Mouse (Mus musculus): ENCODE results near the gene Slc7a7. TPM values are rescaled to one million over a fixed set of nuclear protein-coding genes. Genes with fewer than 3 reads are reported as not detected.

The Slc7a7 gene
- polyA plus RNA-seq, 1 experiment from 2014 or later = 4.3 TPM

DNA sequence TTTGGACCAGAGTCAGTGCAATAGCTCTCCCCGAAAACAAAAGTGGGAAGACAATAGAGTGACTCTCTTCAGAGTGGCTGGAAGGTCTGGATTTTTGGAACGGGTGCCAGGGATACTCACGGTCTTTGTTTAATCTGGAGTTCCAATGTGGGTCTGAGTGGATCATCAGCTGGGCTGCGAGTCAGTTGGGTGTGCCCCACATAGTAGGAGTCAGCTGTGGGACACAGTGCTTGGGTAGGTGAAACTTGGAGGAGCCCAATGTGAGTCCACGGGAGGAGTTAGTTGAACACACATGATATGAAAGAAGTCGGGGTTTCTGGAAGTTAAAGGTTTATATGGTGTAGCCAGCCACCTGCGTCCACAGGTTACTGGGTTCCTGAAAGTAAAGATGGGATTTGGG, 76.7 kb downstream of the Slc7a7 start:
- WGBS = 61% methylated on average over 7 of the region's 7 CpGs
- ATAC-seq (ENCODE audit: low FRiP score) (no peak), DNase-seq (ENCODE audit: low spot score) (no peak)
- Histone ChIP-seq H3K9ac (ENCODE audit: low read depth, low read length) (no peak overlapping the region), H3K4me1 (replicated peaks; ENCODE audit: control insufficient read depth, insufficient read depth, low read length) (no peaks in the 10 kb centered on the region), H3K4me3 (ENCODE audit: low read depth, low read length) (no peak overlapping the region), H3K9me3 (ENCODE audit: control insufficient read depth, low read length) (no peaks in the 10 kb centered on the region), H3K27ac (ENCODE audit: low read depth, low read length) (no peak overlapping the region), H3K27me3 (ENCODE audit: control insufficient read depth, insufficient read depth, low read length) (no peaks in the 10 kb centered on the region), H3K36me3 (ENCODE audit: control insufficient read depth, insufficient read depth, low read length) (no peaks in the 10 kb centered on the region), H3K4me2 (replicated peaks; ENCODE audit: low read depth, low read length) (no peak overlapping the region)

DNA sequence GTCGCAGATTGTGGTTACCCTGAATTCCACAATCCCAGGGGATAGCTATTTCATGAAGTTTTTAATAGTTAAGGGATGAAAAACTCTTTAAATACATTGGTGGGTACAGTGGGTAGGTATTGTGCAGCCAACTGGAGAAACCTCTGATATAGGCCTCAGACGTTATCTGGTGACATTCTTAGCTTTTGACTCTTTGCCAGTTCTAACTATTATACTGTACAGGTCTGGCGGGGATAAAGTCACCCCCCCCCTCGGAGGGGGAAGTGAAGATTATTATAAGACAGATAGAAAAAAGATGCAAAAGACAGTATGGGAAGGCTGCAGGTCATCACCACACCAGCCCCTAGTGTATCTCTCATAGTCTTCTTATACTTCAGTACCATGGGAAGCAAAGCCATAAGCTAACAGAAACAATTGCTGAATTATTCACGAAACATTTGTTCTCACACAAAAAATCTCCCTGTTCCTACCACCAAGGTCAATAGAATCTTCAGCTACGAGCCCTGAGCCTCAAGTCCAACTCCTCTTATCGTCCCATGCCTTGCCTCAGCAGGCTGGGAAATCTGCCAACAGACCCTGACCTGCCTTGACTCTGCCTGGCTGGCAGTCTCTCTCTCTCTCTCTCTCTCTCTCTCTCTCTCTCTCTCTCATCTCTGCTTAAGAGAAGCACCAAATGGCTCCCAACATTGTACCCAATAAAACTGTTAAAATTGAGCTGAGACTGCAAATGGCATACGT, 84.0 kb downstream of the Slc7a7 start:
- no peaks in the 10 kb centered on the region for H3K27me3 ChIP-seq (ENCODE audit: control insufficient read depth, insufficient read depth, low read length)
- WGBS = 84% methylated on average over 8 of the region's 8 CpGs
- H3K4me2 ChIP-seq (replicated peaks; ENCODE audit: low read depth, low read length) = no peak overlapping the region
- no peaks in the 10 kb centered on the region for H3K36me3 ChIP-seq (ENCODE audit: control insufficient read depth, insufficient read depth, low read length)
- no peak overlapping the region for H3K4me3 ChIP-seq (ENCODE audit: low read depth, low read length)
- H3K9me3 ChIP-seq (ENCODE audit: control insufficient read depth, low read length) = no peaks in the 10 kb centered on the region
- no peak overlapping the region for H3K27ac ChIP-seq (ENCODE audit: low read depth, low read length)
- H3K9ac ChIP-seq (ENCODE audit: low read depth, low read length) = no peak overlapping the region
- no peak for ATAC-seq (ENCODE audit: low FRiP score)
- H3K4me1 ChIP-seq (replicated peaks; ENCODE audit: control insufficient read depth, insufficient read depth, low read length) = no peaks in the 10 kb centered on the region
- DNase-seq (ENCODE audit: low spot score) = no peak

GRCm38 (mm10) chr14:54332176-54333074, 85.2 kb downstream of the Slc7a7 start:
- H3K27me3 ChIP-seq (ENCODE audit: control insufficient read depth, insufficient read depth, low read length) = no peaks in the 10 kb centered on the region
- no peaks in the 10 kb centered on the region for H3K4me1 ChIP-seq (replicated peaks; ENCODE audit: control insufficient read depth, insufficient read depth, low read length)
- H3K9ac ChIP-seq (ENCODE audit: low read depth, low read length) = no peak overlapping the region
- 58% methylated on average over 5 of the region's 5 CpGs for WGBS
- DNase-seq (ENCODE audit: low spot score) (peak; percentile 19), ATAC-seq (ENCODE audit: low FRiP score) (peak; percentile 74)
- H3K27ac ChIP-seq (ENCODE audit: low read depth, low read length) = peak overlapping the region; percentile 31; the same call in 1 of the 2 replicates
- no peak overlapping the region for H3K4me3 ChIP-seq (ENCODE audit: low read depth, low read length)
- H3K4me2 ChIP-seq (replicated peaks; ENCODE audit: low read depth, low read length) = no peak overlapping the region
- H3K9me3 ChIP-seq (ENCODE audit: control insufficient read depth, low read length) = no peaks in the 10 kb centered on the region
- no peaks in the 10 kb centered on the region for H3K36me3 ChIP-seq (ENCODE audit: control insufficient read depth, insufficient read depth, low read length)

GRCm38 (mm10) chr14:54331178-54331577, 86.4 kb downstream of the Slc7a7 start:
- H3K9ac ChIP-seq (ENCODE audit: low read depth, low read length) = no peak overlapping the region
- no peaks in the 10 kb centered on the region for H3K27me3 ChIP-seq (ENCODE audit: control insufficient read depth, insufficient read depth, low read length)
- no peaks in the 10 kb centered on the region for H3K4me1 ChIP-seq (replicated peaks; ENCODE audit: control insufficient read depth, insufficient read depth, low read length)
- no peaks in the 10 kb centered on the region for H3K9me3 ChIP-seq (ENCODE audit: control insufficient read depth, low read length)
- H3K4me2 ChIP-seq (replicated peaks; ENCODE audit: low read depth, low read length) = no peak overlapping the region
- no peaks in the 10 kb centered on the region for H3K36me3 ChIP-seq (ENCODE audit: control insufficient read depth, insufficient read depth, low read length)
- 90% methylated on average over 1 of the region's 1 CpGs for WGBS
- ATAC-seq (ENCODE audit: low FRiP score) (no peak), DNase-seq (ENCODE audit: low spot score) (no peak)
- no peak overlapping the region for H3K27ac ChIP-seq (ENCODE audit: low read depth, low read length)
- H3K4me3 ChIP-seq (ENCODE audit: low read depth, low read length) = no peak overlapping the region

DNA sequence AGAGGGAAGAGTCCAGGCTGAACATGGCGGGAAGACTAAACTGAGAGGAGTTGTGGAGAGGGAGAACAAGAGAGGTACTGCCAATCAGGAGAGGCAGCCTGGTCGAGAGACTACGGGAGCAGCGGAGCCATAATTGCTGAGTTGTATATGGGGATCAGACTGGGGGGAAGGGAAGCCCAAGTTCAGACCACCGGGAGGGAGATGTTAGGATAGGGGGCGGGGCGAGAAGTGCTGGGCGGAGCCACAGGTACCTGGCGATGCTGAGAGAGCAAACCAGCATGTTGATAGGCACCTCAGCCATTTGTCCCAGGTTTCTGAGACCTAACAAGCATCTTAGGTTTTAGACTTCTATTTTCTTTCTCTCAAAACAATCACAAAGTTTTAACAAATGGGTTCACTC, 88.4 kb downstream of the Slc7a7 start:
- DNase-seq (ENCODE audit: low spot score) (no peak), ATAC-seq (ENCODE audit: low FRiP score) (no peak)
- no peak overlapping the region for H3K4me3 ChIP-seq (ENCODE audit: low read depth, low read length)
- H3K9me3 ChIP-seq (ENCODE audit: control insufficient read depth, low read length) = no peaks in the 10 kb centered on the region
- H3K27me3 ChIP-seq (ENCODE audit: control insufficient read depth, insufficient read depth, low read length) = no peaks in the 10 kb centered on the region
- H3K36me3 ChIP-seq (ENCODE audit: control insufficient read depth, insufficient read depth, low read length) = no peaks in the 10 kb centered on the region
- no peaks in the 10 kb centered on the region for H3K4me1 ChIP-seq (replicated peaks; ENCODE audit: control insufficient read depth, insufficient read depth, low read length)
- no peak overlapping the region for H3K4me2 ChIP-seq (replicated peaks; ENCODE audit: low read depth, low read length)
- 53% methylated on average over 9 of the region's 9 CpGs for whole genome bisulfite sequencing
- no peak overlapping the region for H3K9ac ChIP-seq (ENCODE audit: low read depth, low read length)
- H3K27ac ChIP-seq (ENCODE audit: low read depth, low read length) = no peak overlapping the region

- no peak for ATAC-seq (ENCODE audit: low FRiP score)
- WGBS = 85% methylated on average over 2 of the region's 2 CpGs
- Histone ChIP-seq H3K4me3 (ENCODE audit: low read depth, low read length) (no peak overlapping the region), H3K4me1 (replicated peaks; ENCODE audit: control insufficient read depth, insufficient read depth, low read length) (no peaks in the 10 kb centered on the region), H3K4me2 (replicated peaks; ENCODE audit: low read depth, low read length) (no peak overlapping the region), H3K27me3 (ENCODE audit: control insufficient read depth, insufficient read depth, low read length) (no peaks in the 10 kb centered on the region), H3K9ac (ENCODE audit: low read depth, low read length) (no peak overlapping the region), H3K36me3 (ENCODE audit: control insufficient read depth, insufficient read depth, low read length) (no peaks in the 10 kb centered on the region), H3K27ac (ENCODE audit: low read depth, low read length) (no peak overlapping the region), H3K9me3 (ENCODE audit: control insufficient read depth, low read length) (no peaks in the 10 kb centered on the region)
- DNase-seq (ENCODE audit: low spot score) = no peak
Observed at GRCm38 (mm10) chr14:54328548-54328947, 89.0 kb downstream of the Slc7a7 start.

- H3K36me3 ChIP-seq (ENCODE audit: control insufficient read depth, insufficient read depth, low read length) = no peaks in the 10 kb centered on the region
- no peak overlapping the region for H3K4me3 ChIP-seq (ENCODE audit: low read depth, low read length)
- H3K27me3 ChIP-seq (ENCODE audit: control insufficient read depth, insufficient read depth, low read length) = no peaks in the 10 kb centered on the region
- no peak overlapping the region for H3K27ac ChIP-seq (ENCODE audit: low read depth, low read length)
- 73% methylated on average over 5 of the region's 5 CpGs for WGBS
- H3K9me3 ChIP-seq (ENCODE audit: control insufficient read depth, low read length) = no peaks in the 10 kb centered on the region
- no peaks in the 10 kb centered on the region for H3K4me1 ChIP-seq (replicated peaks; ENCODE audit: control insufficient read depth, insufficient read depth, low read length)
- H3K9ac ChIP-seq (ENCODE audit: low read depth, low read length) = no peak overlapping the region
- DNase-seq (ENCODE audit: low spot score) (no peak), ATAC-seq (ENCODE audit: low FRiP score) (no peak)
- H3K4me2 ChIP-seq (replicated peaks; ENCODE audit: low read depth, low read length) = no peak overlapping the region
Observed at GRCm38 (mm10) chr14:54324486-54324885, 93.1 kb downstream of the Slc7a7 start.

- Histone ChIP-seq H3K27ac (ENCODE audit: low read depth, low read length) (no peak overlapping the region), H3K9ac (ENCODE audit: low read depth, low read length) (no peak overlapping the region), H3K4me3 (ENCODE audit: low read depth, low read length) (no peak overlapping the region), H3K9me3 (ENCODE audit: control insufficient read depth, low read length) (no peaks in the 10 kb centered on the region), H3K27me3 (ENCODE audit: control insufficient read depth, insufficient read depth, low read length) (no peaks in the 10 kb centered on the region), H3K4me2 (replicated peaks; ENCODE audit: low read depth, low read length) (no peak overlapping the region), H3K4me1 (replicated peaks; ENCODE audit: control insufficient read depth, insufficient read depth, low read length) (no peaks in the 10 kb centered on the region), H3K36me3 (ENCODE audit: control insufficient read depth, insufficient read depth, low read length) (no peaks in the 10 kb centered on the region)
- WGBS = 63% methylated on average over 18 of the region's 18 CpGs
- ATAC-seq (ENCODE audit: low FRiP score) (no peak), DNase-seq (ENCODE audit: low spot score) (no peak)
Observed at GRCm38 (mm10) chr14:54321556-54322376, 95.8 kb downstream of the Slc7a7 start.

Data from hindbrain, embryonic 11.5 days (tissue).